Mouse (Mus musculus) right cerebral cortex, postnatal 36 days (tissue): ENCODE measurements around the gene Gm340.

Source experiments
- DNase-seq, 2 experiments: peaks; one replicate each; pipeline ENCODE4 v3.0.0; 2022; ENCODE audit warnings: low spot score in 2 of 2, mixed read lengths in 1 of 2

The Gm340 gene

DNA sequence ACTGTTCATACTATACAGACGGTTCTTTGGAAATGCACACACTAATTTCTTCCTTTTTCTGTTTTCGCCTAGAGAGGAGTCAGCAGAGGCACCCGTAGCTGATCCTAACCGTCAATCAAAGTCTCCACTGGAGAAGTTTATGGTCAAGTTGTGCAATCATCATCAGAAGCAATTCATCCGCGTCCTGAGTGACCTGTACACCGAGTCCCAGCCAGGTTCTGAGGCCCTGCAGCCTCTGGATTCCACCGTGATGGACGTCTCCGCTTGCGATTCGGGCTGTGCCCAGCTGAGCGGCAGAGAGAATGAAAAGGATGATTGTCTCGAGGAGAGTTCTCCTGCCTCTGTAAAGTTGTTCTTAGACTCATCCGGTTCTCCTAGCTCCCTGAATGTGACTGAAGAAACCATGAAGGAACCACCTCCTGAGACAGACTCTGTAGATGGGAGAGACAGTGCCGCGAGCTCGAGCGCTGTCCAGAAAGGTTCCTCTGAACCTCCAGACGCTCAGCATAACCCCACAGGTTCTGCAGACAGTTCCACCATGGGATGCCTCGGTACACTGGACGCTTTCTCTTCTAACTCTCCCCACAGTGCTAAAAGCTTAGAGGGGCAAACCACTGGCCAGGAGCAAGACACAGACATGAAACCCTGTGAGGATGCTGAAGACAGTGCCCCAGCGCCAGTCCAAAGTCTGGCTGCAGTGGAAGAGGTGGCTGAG, at the start of gene Gm340:
Gene Gm340, plus strand, starts transcription at position 665 of the 715 bp plus-strand sequence.
- no peak for DNase-seq

DNA sequence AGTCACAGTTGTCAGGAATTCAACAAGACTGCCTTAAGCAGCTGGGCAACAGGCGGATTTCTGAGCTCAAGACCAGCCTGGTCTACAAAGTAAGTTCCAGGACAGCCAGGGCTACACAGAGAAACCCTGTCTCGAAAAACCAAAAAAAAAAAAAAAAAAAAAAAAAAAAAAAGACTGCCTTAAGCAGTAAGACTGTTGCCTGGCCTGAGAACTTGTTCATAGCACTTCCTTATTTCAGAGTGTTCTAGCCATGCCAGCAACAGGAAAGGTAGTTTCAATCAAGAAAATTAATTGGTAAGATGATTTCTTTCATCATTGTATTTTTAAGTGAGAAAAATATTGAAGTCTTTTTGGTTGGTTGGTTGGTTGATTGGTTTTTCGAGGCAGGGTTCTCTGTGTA, 48.1 kb upstream of the Gm340 start:
- DNase-seq, result no peak

DNA sequence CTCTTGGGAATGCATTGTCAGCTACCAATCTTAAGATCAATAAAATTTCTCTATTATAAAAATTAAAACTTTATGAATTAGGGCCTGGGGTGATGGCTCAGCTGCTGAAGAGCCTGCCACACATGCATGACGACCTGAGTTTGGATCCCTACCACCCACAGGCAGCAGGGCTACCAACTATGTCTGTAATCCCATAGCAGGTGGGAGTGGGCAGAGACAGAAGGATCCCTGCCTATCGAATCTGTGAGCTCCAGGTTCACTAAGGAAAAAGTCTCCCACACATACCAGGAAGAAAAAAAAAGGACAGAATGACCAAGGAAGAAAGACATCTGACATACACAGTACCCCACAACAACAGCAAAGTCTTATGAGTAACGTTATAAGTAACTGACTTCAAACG, 25.2 kb upstream of the Gm340 start:
- no peak for DNase-seq

DNA sequence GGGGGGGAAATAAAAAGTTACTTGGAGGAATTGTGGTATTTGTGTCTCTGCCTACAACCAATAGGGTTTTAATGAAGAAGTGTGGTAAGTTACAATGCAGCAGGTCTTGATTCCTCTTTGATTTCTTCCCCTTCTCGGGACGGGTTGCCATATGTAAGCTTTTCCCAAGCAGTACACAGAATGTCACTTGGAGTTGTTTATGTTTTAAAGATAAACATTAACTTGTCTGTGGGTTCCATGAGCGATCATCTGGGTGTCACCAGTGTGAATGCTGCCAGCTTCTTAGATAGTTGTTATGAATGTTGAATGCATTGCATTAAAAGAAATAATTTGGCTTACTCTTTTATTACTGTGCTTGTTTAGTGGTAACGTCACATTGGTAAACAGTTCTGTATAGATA, 24.7 kb upstream of the Gm340 start:
- DNase-seq, result no peak

DNA sequence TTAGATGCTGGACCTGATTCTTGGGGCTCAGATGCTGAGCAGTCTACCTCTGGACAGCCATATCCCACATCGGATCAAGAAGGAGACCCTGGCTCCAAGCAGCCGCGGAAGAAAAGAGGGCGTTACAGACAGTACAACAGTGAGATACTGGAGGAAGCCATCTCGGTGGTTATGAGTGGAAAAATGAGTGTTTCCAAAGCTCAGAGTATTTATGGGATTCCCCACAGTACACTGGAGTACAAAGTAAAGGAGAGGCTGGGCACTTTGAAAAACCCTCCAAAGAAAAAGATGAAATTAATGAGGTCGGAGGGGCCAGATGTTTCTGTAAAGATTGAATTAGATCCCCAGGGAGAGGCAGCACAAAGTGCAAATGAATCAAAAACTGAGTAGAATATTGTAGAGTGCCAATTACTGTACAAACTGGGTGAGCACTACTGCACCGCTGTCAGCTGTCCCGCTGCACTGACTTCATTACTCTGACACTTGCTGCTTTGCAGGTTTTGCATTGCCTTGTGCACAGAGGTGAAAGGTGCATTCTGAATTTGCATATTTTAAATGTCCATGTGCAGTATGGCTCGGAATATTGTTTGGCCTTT, 23.2 kb upstream of the Gm340 start:
- no peak for DNase-seq

DNA sequence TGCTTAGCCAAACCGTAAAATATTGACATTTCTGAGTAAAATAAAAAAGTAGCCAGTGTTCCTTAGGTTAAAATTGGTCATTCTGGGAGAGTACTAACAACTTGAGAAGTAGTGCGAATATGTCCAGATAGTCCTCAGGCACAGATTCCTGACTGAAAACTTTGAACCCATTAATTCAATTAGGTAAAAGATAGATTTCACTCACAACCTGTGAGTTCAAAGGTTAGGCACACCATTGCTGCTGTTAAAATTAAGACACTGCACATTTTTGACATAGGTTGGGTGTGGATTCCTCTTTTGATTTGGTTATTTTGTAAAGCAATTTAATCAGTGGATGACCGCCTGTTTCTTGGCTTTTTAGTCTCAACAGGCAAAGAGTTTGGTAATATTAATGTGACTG, 21.3 kb upstream of the Gm340 start:
- DNase-seq, result no peak

DNA sequence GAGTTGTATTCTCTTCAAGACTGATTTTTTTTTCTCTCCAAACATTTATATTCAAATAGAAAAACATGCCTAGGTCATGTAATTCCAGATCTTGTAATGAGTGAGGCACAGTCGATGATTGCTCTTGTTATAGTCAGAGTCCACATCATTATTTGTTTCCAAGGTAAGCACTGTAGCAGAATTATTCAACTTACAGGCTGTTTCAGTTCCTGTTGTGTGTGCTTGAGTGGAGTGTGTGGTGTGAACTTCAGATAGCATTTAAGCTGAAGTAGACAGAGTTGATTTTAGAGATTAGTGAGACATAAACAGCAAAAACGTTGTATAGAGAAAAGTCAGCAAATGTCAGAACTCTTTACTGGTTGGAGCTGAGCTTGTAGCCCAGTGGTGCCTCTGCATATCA, 13.4 kb upstream of the Gm340 start:
- DNase-seq, result no peak

DNA sequence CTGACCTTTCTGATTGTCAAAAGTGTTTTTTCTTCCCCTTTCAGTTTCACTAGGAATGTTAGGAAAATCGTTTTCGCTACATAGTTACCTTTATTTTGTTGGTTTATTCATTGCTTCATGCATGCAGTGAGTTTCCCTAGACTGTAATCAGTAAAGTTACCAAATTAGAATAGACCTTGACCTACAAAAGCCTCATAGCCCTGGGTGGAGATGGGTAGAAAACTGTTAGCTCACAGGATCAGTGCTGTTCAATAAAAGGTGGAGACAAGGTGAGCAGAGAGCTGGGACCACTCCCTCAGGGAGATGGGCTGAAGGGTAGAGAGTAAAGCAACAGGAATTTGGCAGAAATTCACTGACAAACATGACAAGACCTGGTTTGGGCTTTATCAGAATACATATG, 8.5 kb upstream of the Gm340 start:
- DNase-seq, result no peak

DNA sequence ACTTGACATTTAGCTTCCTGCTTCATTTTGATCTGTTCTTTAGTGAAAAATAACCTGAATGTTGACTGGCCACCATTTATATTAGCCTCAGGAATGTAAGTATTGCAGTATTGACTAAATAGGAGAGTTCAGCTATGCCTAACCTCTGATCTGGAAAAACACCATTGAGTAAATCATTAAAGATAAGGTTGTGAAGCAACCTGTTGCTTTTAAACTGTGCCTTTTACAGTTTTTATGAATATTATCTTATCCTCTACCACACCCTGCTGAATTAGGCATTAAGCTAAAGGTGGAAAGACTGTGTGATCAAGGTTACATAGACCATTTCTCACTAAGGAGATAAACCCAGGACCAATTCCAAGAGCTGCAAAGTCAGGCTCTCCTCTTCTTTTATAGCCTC, 4.6 kb upstream of the Gm340 start:
- no peak for DNase-seq

DNA sequence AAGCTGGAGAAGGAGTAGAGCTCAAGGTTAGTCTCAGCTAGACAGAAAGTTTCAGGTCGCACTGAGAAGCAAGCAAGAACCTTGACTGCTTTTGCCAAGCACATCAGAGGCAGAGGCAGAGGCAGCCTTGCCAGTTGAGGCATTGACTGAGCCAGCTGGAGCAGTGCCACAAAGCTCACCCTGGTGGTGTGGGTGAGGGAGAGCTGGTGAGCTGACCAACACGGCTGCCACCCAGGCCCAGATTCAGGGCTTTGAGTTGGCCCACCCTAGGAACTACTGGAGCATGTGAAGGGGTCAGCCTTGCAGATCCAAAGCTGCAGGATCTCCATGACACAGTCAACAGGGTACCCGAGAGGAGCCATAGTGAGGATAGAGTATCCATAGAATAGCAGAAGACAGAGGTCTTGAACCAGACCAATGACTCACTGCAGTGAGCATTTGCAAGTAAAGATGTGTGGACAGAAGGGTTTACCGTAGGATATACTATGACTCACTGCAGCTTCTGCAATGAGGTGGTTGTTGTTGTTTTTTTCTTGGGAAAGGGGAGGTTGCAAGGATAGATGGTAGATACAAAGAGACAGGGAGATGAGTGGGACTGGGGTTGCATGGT, 2.8 kb upstream of the Gm340 start:
- DNase-seq, result no peak

DNA sequence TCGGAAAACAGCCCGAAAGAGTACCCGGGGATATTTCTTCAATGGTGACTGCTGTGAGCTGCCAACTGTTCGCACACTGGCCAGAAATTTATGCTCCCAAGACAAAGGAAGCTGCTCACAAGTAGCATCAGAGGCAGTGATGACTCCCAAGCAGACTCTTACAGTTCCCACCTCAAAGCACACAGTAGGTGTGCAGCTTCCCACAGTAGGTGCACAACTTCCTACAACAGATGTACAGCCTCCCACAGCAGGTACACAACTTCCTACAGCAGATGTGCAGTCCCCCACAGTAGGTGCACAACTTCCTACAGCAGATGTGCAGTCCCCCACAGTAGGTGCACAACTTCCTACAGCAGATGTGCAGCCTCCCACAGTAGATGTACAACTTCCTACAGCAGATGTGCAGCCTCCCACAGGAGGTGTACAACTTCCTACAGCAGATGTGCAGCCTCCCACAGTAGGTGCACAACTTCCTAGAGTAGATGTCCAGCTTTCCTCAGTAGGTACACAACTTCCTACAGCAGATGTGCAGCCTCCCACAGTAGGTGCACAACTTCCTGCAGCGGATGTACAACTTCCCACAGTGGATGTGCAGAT, 846 bp downstream of the Gm340 start:
- DNase-seq, result no peak

DNA sequence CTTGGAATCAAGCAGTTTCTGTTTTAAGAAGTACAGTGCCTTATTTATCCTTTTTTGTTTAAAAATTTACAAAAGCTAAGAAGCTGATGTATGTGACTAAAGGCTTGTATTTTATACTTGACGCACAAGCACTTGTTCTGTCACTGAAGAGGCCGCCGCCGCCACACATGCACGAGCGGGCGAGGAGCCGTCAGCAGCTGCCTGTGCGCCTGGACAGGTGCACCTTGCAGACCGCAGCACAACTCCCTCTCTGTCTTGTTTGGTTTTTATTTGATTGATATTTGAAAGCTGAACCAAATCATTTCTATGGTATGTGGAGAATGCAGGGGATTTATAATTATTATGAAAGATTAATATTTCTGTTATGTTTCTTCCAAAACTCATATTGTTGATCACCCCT, 4.6 kb downstream of the Gm340 start:
- no peak for DNase-seq

DNA sequence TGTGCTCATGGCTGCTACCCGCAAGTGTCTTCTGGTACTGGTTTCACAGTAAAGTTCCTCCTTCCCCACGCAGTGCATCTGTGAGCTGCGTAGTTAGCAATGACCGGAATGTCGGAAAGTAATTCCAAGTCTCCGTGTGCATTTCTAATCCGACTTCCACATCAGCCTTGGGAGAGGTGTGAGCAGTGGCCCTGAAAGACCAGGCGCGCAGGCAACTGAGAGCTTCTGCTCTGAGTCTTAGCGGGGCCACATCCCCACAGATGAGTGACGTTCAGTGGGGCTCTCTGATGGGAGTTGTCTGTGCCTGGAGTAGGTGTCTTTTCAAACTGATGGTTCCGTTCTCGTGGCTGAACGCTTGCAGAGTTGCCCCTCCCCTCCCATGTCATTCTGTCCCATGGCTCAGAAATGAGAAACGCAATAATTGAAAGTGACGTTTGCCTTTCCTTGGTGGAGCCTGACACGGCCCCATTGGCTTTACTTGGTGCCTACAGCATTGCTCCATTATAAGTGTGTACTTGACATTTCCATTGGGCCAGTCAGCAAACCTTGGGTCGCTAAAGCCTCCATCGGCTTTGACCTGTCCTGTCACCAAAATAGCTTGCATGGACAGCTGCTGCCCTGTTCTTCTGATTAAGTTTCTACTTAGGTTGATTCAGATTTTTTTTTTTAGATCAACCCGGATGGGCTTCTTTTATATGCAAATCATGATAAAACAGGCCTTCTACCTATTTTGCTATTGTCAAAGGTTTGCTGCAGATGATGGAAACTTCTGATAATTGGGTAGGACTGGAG, 5.5 kb downstream of the Gm340 start:
- DNase-seq, result no peak

DNA sequence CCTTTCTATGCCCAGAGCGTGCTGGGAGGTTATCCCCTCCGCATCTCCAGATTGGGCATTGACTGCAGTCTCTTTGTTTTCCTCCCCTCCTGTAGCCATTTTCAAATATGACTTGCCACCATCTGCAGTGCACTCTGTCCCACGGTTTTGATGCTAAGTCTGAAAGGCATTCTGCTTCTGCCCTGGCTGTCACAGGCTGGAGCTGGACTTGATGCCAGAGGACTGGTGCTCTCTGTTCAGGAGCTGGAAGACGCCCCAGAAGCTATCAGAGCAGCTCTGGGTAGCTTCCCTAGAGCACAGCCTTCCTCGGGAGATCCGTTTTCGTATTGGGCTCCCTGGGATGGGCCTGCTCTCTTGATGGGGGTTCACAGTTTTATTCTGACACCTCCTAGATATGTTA, 6.9 kb downstream of the Gm340 start:
- no peak for DNase-seq

DNA sequence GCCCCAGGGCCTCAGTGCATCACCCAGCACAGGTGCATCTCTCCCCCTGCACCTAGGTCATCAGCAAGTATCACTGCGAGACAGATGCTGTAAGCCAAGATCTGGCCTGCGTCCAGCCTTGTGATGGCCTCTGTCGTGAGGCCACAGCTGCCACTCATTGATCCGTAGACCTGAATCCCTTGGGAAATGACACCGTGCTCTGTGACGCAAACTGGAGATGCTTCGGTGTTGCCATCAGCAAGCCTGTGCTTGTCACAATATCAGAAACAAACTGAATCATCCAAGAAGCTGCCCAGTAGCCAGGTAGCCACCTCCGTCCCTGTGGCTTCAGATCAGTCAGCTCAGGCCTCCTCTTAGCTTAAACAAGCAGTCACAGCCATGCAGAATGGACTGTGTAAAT, 7.5 kb downstream of the Gm340 start:
- no peak for DNase-seq

DNA sequence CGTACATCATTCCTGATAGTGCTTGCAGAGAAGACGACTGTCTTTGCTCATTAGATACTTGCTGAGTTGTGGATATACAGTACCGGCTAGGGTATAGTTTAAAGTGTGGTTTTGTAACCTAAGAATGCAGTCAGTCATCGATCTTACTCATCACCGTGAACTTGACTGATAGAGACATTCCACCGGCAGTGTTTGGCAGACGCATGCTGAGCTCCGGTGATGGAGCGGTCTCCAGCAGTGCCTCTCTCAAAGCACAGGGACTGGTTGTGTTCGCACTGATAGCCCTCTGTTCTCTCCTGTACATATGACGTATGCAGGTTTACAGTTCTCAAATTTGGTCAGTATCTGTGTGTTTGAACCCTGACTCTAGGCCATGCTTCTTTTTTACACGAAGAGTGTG, 9.6 kb downstream of the Gm340 start:
- DNase-seq, result no peak

DNA sequence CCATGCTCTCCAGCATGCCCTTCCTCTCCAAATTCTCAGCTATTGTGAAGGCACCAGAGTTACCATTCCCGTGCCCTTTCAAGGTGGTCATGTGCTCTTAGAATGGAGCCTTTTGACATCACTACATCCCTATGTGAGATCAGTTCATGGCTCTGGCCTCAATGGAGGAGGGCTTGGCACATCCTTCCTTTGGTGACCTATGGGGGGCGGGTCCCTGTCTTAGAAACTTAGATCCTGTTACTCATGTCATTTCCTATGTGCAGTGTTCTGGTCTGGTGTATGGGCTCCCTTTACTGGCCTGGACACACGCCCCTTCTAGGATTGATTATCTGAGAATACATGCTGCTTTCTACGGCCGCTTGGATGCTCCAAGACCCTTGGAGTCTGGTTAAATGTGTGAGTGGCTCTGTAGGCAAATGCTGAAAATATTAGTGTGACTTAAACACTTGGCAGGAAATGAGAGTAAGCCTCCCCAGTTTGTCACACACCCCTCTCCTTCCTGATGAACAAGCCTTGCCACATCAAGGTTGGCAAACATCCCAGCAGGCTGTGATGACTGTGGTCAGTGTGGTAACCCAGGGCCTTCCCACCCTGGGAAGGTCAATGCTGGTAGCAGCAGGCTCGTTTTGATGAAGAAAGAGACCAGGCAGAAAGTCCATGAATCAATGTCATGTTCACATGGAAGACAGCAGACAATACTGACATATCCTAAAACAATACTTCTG, 15.2 kb downstream of the Gm340 start:
- DNase-seq, result no peak

DNA sequence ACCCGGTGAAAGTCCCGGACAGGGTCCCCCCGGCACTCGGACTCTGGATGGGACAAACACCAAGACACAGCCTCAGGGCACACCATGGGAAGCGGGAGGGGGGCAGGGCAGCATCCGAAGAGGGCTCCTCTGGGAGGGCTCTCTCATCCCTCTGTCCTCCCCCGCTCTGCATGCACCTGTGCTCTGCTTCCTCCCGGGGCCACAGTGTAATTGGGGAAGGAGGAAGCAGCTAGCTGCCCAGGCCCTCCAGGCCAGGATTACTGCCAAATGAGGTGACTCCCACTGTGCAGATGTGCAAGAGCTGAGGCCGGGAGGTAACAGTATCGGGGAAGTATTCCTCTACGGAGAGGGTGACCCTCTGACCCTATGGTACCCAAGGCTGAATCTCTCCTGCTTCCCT, 18.5 kb downstream of the Gm340 start:
- no peak for DNase-seq

DNA sequence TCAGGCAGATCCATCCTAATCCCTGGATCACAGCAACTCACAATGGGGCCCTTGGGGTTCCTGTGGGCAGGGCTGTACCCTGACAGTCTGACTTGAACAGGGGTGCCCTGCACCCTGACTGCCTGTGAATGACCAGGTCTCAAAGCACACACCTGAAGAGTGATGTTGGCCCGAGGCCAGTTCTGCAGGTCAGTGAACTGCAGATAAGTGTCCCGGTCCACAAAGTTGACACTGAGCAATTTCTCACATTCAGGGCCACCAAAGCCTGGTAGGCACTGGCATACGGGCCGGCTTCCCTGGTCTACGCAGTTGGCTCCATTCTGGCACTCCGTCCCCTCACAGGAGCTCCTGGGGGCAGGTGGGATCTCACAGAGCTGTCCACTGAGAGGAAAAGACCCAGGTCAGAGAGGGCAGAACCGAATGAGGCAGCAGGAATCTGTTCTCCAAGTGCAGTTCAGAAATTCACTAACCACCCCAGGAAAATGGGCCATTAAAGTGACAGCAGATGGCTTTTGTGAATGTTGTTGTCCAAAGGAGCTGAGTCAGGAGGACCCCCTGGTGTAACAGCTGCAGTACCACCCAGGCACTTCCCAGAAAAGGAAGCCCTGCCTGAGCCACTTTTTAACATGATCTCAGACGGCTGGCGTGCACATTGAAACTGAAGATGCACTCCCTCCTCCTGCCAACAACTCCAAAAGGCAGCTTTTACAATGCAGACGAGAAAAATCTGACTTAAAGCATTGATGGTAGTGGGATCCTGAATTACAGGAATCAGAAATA, 24.2 kb downstream of the Gm340 start:
- no peak for DNase-seq

DNA sequence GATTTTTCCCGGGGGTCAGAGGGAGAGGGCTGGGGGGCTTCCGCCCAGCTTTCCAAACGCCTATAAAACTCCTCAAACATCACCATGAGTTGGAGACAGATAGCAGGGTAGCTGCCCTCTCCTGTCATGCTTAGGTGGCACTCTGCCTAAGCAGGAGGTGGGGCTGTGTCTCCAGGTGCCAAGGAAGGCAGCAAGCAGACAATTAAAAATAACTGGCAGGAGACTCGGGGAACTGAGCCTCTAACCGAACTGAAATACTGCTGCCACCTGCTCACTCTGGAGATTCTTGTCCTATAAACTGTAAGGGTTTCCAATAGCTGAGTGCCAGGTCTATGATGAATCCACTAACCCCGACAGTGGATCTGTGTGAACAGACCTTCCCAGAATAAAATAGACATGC, 29.5 kb downstream of the Gm340 start:
- DNase-seq, result no peak
